Mouse (Mus musculus) myocyte (in vitro differentiated cells): ENCODE results near the gene Lgr6. TPM values are rescaled to one million over a fixed set of nuclear protein-coding genes. Genes with fewer than 3 reads are reported as not detected.

Source experiments
- H3K27me3 ChIP-seq: one replicate; pipeline ENCODE4 v1.6.1; 2011; ENCODE audit not compliant: control insufficient read depth, insufficient read depth, insufficient read length
- H3K36me3 ChIP-seq: one replicate; pipeline ENCODE4 v1.6.1; 2011; ENCODE audit not compliant: control insufficient read depth, insufficient read depth
- H3K4me2 ChIP-seq: one replicate; pipeline ENCODE4 v1.6.1; 2011; ENCODE audit warnings: low read depth, control low read depth
- H3K4me3 ChIP-seq: one replicate; pipeline ENCODE4 v1.5.1; 2011; ENCODE audit warnings: mild to moderate bottlenecking, control low read depth, moderate library complexity
- H3K79me2 ChIP-seq: one replicate; pipeline ENCODE4 v1.6.1; 2011; ENCODE audit not compliant: control insufficient read depth, insufficient read depth
- H3ac ChIP-seq: one replicate; pipeline ENCODE4 v1.6.1; 2011; ENCODE audit not compliant: control insufficient read depth, insufficient read length
- CEBPB ChIP-seq: IDR thresholded peaks from 2 replicates; pipeline ENCODE4 v1.6.1; 2011; ENCODE audit warnings: mild to moderate bottlenecking, moderate library complexity; ENCODE audit not compliant: poor library complexity, insufficient read depth, severe bottlenecking
- E2F4 ChIP-seq: IDR thresholded peaks from one replicate; pipeline ENCODE4 v1.6.1; 2011; ENCODE audit warnings: mild to moderate bottlenecking, control low read depth, moderate library complexity; ENCODE audit not compliant: insufficient read depth
- MYOG ChIP-seq, 3 experiments: IDR thresholded peaks; one replicate each; pipeline ENCODE4 v1.6.1; 2011; ENCODE audit warnings: control low read depth in 2 of 3, low read depth in 2 of 3, mild to moderate bottlenecking in 2 of 3; ENCODE audit not compliant: insufficient read length in 2 of 3, control insufficient read depth in 1 of 3, insufficient read depth in 1 of 3
- POLR2AphosphoS2 ChIP-seq: IDR thresholded peaks from one replicate; pipeline ENCODE4 v1.6.1; 2011; ENCODE audit warnings: low read depth, control low read depth; ENCODE audit not compliant: insufficient read length
- REST ChIP-seq: IDR thresholded peaks from one replicate; pipeline ENCODE4 v1.6.1; 2011; ENCODE audit warnings: mild to moderate bottlenecking, control low read depth, moderate library complexity; ENCODE audit not compliant: insufficient read depth, insufficient read length
- TCF12 ChIP-seq: IDR thresholded peaks from one replicate; pipeline ENCODE4 v1.6.1; 2011; ENCODE audit warnings: mild to moderate bottlenecking, control low read depth; ENCODE audit not compliant: poor library complexity, insufficient read depth, severe bottlenecking
- TCF3 ChIP-seq: IDR thresholded peaks from one replicate; pipeline ENCODE4 v1.6.1; 2011; ENCODE audit warnings: low read depth, control low read depth; ENCODE audit not compliant: insufficient read length
- USF1 ChIP-seq: IDR thresholded peaks from one replicate; pipeline ENCODE4 v1.6.1; 2011; ENCODE audit warnings: low read depth, mild to moderate bottlenecking, control low read depth, moderate library complexity
- polyA plus RNA-seq: library from polyadenylated mRNA; unstranded; fragments of >200 nt; fragmentation: generic; extraction: Trizol; gene quantifications from one replicate; pipeline ENCODE4 v1.2.1, GENCODE M21; 2012; ENCODE audit warnings: missing spikeins

Gene Lgr6
- polyA plus RNA-seq, 1 experiment = 2.1 TPM

GRCm38 (mm10) chr1:134936335-134936734 is 168.7 kb downstream of the Lgr6 start:
- Histone ChIP-seq H3ac (no peak overlapping the region), H3K27me3 (no peaks in the 10 kb centered on the region), H3K79me2 (peaks cover under 1% of the 10 kb centered on the region), H3K36me3 (no peaks in the 10 kb centered on the region), H3K4me3 (no peak overlapping the region), H3K4me2 (no peak overlapping the region)
- TF ChIP-seq CEBPB = no peak
- TF ChIP-seq E2F4 = no peak
- TF ChIP-seq TCF12 = no peak
- TF ChIP-seq TCF3 = no peak
- TF ChIP-seq USF1 = no peak
- TF ChIP-seq POLR2AphosphoS2 = no peak
- TF ChIP-seq REST = no peak
- TF ChIP-seq MYOG (IDR thresholded peaks at IDR 0.05; ENCODE audit: control insufficient read depth in 1 of 3, insufficient read depth in 1 of 3, insufficient read length in 2 of 3, low read depth in 2 of 3) = no peak

Other genes with a start within 250 kb of the Lgr6 start
- 4.4 TPM for gene Ppp1r12b, start 149.3 kb downstream of the Lgr6 start, polyA plus RNA-seq
- 4.0 TPM for gene Ube2t, start 142.7 kb downstream of the Lgr6 start, polyA plus RNA-seq
- 0.26 TPM for gene Ptpn7, start 27.4 kb upstream of the Lgr6 start, polyA plus RNA-seq
- 61.2 TPM for gene Arl8a, start 41.5 kb upstream of the Lgr6 start, polyA plus RNA-seq
- gene Gpr37l1, start 62.4 kb upstream of the Lgr6 start, polyA plus RNA-seq = 0.07 TPM
- 0.10 TPM for gene Elf3, start 153.3 kb upstream of the Lgr6 start, polyA plus RNA-seq
- gene Rnpep, start 178.8 kb upstream of the Lgr6 start, polyA plus RNA-seq = 23.2 TPM
- 172 TPM for gene Timm17a, start 208.5 kb upstream of the Lgr6 start, polyA plus RNA-seq
- gene Lmod1, start 219.5 kb upstream of the Lgr6 start, polyA plus RNA-seq = 7.1 TPM